Mouse (Mus musculus): ENCODE measurements around the gene Pabpn1l.

- TF ChIP-seq CTCF (IDR thresholded peaks at IDR 0.05; ENCODE audit: borderline replicate concordance, insufficient read depth, low read length) (no peak), POLR2A (IDR thresholded peaks at IDR 0.05; ENCODE audit: low read depth, low read length) (no peak)
Measured at GRCm38 (mm10) chr8:122670001-122670400, 47.5 kb upstream of the Pabpn1l start.
